Mouse (Mus musculus): ENCODE measurements around the gene Hoxb3.

- TF ChIP-seq CTCF (IDR thresholded peaks at IDR 0.05; ENCODE audit: low read depth) (no peak), EP300 (IDR thresholded peaks at IDR 0.05; ENCODE audit: low read depth) (no peak)
Measured at GRCm38 (mm10) chr11:96367141-96367540, 44.0 kb downstream of the Hoxb3 start.
